Mouse (Mus musculus) myocyte (in vitro differentiated cells): ENCODE measurements around the gene 2210408I21Rik.

ENCODE experiments used
- CEBPB ChIP-seq: IDR thresholded peaks from 2 replicates; pipeline ENCODE4 v1.6.1; 2011; ENCODE audit warnings: mild to moderate bottlenecking, moderate library complexity; ENCODE audit not compliant: poor library complexity, insufficient read depth, severe bottlenecking
- E2F4 ChIP-seq: IDR thresholded peaks from one replicate; pipeline ENCODE4 v1.6.1; 2011; ENCODE audit warnings: mild to moderate bottlenecking, control low read depth, moderate library complexity; ENCODE audit not compliant: insufficient read depth
- MAX ChIP-seq: IDR thresholded peaks from one replicate; pipeline ENCODE4 v1.6.1; 2011; ENCODE audit warnings: low read depth, mild to moderate bottlenecking, control low read depth
- MYOD1 ChIP-seq, 3 experiments: IDR thresholded peaks; one replicate each; pipeline ENCODE4 v1.6.1; 2011; ENCODE audit warnings: control low read depth in 2 of 3, low read depth in 2 of 3, mild to moderate bottlenecking in 2 of 3, moderate library complexity in 1 of 3; ENCODE audit not compliant: insufficient read length in 2 of 3, control insufficient read depth in 1 of 3
- MYOG ChIP-seq, 3 experiments: IDR thresholded peaks; one replicate each; pipeline ENCODE4 v1.6.1; 2011; ENCODE audit warnings: control low read depth in 2 of 3, low read depth in 2 of 3, mild to moderate bottlenecking in 2 of 3; ENCODE audit not compliant: insufficient read length in 2 of 3, control insufficient read depth in 1 of 3, insufficient read depth in 1 of 3
- POLR2A ChIP-seq: IDR thresholded peaks from one replicate; pipeline ENCODE4 v1.6.1; 2011; ENCODE audit warnings: low read depth, mild to moderate bottlenecking, control low read depth, moderate library complexity; ENCODE audit not compliant: insufficient read length
- POLR2AphosphoS2 ChIP-seq: IDR thresholded peaks from one replicate; pipeline ENCODE4 v1.6.1; 2011; ENCODE audit warnings: low read depth, control low read depth; ENCODE audit not compliant: insufficient read length
- REST ChIP-seq: IDR thresholded peaks from one replicate; pipeline ENCODE4 v1.6.1; 2011; ENCODE audit warnings: mild to moderate bottlenecking, control low read depth, moderate library complexity; ENCODE audit not compliant: insufficient read depth, insufficient read length
- SRF ChIP-seq: IDR thresholded peaks from one replicate; pipeline ENCODE4 v1.6.1; 2011; ENCODE audit warnings: low read depth; ENCODE audit not compliant: control insufficient read depth, insufficient read length
- TCF12 ChIP-seq: IDR thresholded peaks from one replicate; pipeline ENCODE4 v1.6.1; 2011; ENCODE audit warnings: mild to moderate bottlenecking, control low read depth; ENCODE audit not compliant: poor library complexity, insufficient read depth, severe bottlenecking
- TCF3 ChIP-seq: IDR thresholded peaks from one replicate; pipeline ENCODE4 v1.6.1; 2011; ENCODE audit warnings: low read depth, control low read depth; ENCODE audit not compliant: insufficient read length
- USF1 ChIP-seq: IDR thresholded peaks from one replicate; pipeline ENCODE4 v1.6.1; 2011; ENCODE audit warnings: low read depth, mild to moderate bottlenecking, control low read depth, moderate library complexity

- TF ChIP-seq USF1, result no peak
- TF ChIP-seq POLR2A, result no peak
- no peak for TF ChIP-seq TCF12
- no peak for TF ChIP-seq E2F4
- no peak for TF ChIP-seq TCF3
- no peak for TF ChIP-seq MAX
- TF ChIP-seq POLR2AphosphoS2, result no peak
- no peak for TF ChIP-seq SRF
- no peak for TF ChIP-seq CEBPB
- TF ChIP-seq REST, result no peak
- TF ChIP-seq MYOD1 (IDR thresholded peaks at IDR 0.05; ENCODE audit: control insufficient read depth in 1 of 3, insufficient read length in 2 of 3, low read depth in 2 of 3), result no peak
- TF ChIP-seq MYOG (IDR thresholded peaks at IDR 0.05; ENCODE audit: control insufficient read depth in 1 of 3, insufficient read depth in 1 of 3, insufficient read length in 2 of 3, low read depth in 2 of 3), result no peak
These were observed 73.6 kb downstream of the 2210408I21Rik start for GRCm38 (mm10) chr13:77208764-77209418.
